Mouse (Mus musculus) forebrain, embryonic 10.5 days (tissue): ENCODE results near the gene Fbrs. TPM values are rescaled to one million over a fixed set of nuclear protein-coding genes. Genes with fewer than 3 reads are reported as not detected.
"Not testable (repeated sequence)": the region's sequence is repeated elsewhere in the genome, so short reads cannot be mapped to it uniquely, and the experiment has no call there.

Experiments used
- DNase-seq: peaks from one replicate; pipeline ENCODE4 v3.0.0-alpha.2; 2017; ENCODE audit warnings: low spot score; ENCODE audit errors: extremely low spot score
- H3K27ac ChIP-seq: fragments of 300-500 bp; sonication (generic); 2 replicates; pipeline ENCODE4 v1.5.1; 2016; ENCODE audit warnings: mild to moderate bottlenecking
- H3K27me3 ChIP-seq: fragments of 300-500 bp; sonication (generic); 2 replicates; pipeline ENCODE4 v1.6.1; 2016; ENCODE audit warnings: mild to moderate bottlenecking; ENCODE audit not compliant: poor library complexity, severe bottlenecking
- H3K36me3 ChIP-seq: fragments of 300-500 bp; sonication (generic); replicated peaks from 2 replicates; pipeline ENCODE4 v1.6.1; 2016; ENCODE audit warnings: mild to moderate bottlenecking, moderate library complexity
- H3K4me1 ChIP-seq: fragments of 300-500 bp; sonication (generic); 2 replicates; pipeline ENCODE4 v1.6.1; 2016
- H3K4me3 ChIP-seq: fragments of 300-500 bp; sonication (generic); 2 replicates; pipeline ENCODE4 v1.5.1; 2016; ENCODE audit warnings: mild to moderate bottlenecking, moderate library complexity
- H3K9me3 ChIP-seq: fragments of 300-500 bp; sonication (generic); 2 replicates; pipeline ENCODE4 v1.6.1; 2016; ENCODE audit warnings: mild to moderate bottlenecking, moderate library complexity
- WGBS: fragments of 180-500 bp; shearing (Covaris S2); methylation state at CpG from one replicate; pipeline ENCODE4 v1.1.7; 2016; 5-methylcytosine and 5-hydroxymethylcytosine counted together
- polyA plus RNA-seq: library from polyadenylated mRNA; unstranded; fragments of >200 nt; fragmentation: Nextera tagmentation; extraction: Ambion mirVana; gene quantifications from 2 replicates; pipeline ENCODE4 v1.2.1, GENCODE M21; 2016

Fbrs gene
- 7.3 and 7.7 TPM in 2 replicates for polyA plus RNA-seq

DNA sequence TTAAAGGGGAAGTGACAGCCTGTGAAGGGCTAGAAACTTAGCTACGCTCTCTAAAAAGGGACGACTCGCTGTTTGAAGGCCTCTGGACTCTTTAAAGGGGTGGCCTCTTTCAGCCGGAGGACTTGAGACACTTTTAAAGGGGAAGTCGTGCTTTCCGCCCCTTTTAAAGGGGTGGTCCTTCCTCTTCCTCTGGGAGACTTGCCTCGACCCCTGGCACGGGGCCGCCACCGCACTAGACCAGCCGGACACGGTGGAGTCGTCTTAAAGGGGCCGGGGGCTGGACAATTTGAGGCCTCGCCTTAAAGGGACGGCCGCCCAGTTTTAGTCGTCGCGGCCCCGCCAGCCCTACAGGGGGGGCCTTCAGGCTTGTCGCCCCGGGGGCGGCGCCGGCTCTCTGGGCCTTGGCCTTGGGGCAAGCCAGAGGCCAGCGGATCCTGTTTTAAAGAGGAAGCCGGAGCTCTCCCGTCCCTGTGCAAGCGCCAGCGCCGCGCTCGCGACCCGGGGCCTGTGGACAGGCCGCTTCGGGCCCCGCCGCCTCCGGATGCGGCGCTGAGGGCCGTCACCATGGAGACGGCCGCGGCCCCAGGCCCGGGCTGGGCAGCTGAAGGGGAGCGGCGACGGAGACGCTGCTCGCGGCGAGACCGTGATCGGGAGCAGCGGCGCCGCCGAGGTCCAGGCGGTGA is at the start of gene Fbrs:
TSS of gene Fbrs (plus strand) at position 565 of the 683 bp plus-strand sequence.
- peak; percentile 89 for DNase-seq

GRCm38 (mm10) chr7:127435206-127435605 is 43.8 kb upstream of the Fbrs start:
- WGBS = 89% methylated on average over 4 of the region's 4 CpGs
- no peaks in the 10 kb centered on the region for H3K4me1 ChIP-seq
- H3K27me3 ChIP-seq = no peaks in the 10 kb centered on the region
- H3K9me3 ChIP-seq = peaks cover 16% of the 10 kb centered on the region
- H3K4me3 ChIP-seq = no peak overlapping the region
- no peak for DNase-seq
- no peaks in the 10 kb centered on the region for H3K36me3 ChIP-seq
- no peak overlapping the region for H3K27ac ChIP-seq

More for the DNA sequence above, at the start of gene Fbrs:
- H3K9me3 ChIP-seq = no peaks in the 10 kb centered on the region
- H3K27me3 ChIP-seq = no peaks in the 10 kb centered on the region
- WGBS = under 1% methylated on average over 62 of the region's 62 CpGs
- H3K4me3 ChIP-seq = peak within 1 kb of the TSS; percentile 100
- H3K27ac ChIP-seq = peak within 1 kb of the TSS; percentile 94
- H3K4me1 ChIP-seq = peaks cover 35% of the 10 kb centered on the region
- peaks cover 74% of the 10 kb centered on the region for H3K36me3 ChIP-seq

GRCm38 (mm10) chr7:127437724-127438123 is 41.3 kb upstream of the Fbrs start:
- Histone ChIP-seq H3K36me3 (peaks cover 20% of the 10 kb centered on the region), H3K4me1 (no peaks in the 10 kb centered on the region), H3K9me3 (peaks cover 16% of the 10 kb centered on the region), H3K27ac (no peak overlapping the region), H3K4me3 (no peak overlapping the region), H3K27me3 (no peaks in the 10 kb centered on the region)
- DNase-seq = no peak
- WGBS = 89% methylated on average over 3 of the region's 3 CpGs

DNA sequence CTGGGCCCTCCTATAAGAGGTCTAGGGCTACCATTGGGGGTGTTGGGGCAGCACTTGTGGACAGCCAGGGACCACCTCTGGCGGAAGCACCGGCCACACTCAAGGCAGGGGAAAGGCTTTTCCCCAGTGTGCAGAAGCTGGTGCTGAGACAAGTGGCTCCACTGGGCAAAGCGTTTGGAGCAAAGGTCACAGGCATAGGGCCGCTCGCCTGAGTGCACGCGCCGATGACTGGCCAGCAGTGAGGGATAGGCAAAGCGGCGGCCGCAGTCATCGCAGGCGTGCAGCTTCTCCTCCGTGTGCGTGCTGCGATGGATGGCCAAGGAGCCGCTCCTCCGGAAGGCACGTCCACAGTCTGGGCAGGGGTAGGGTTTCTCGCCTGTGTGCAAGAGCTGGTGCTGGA is 35.0 kb upstream of the Fbrs start:
- H3K4me1 ChIP-seq = peaks cover 9% of the 10 kb centered on the region
- H3K4me3 ChIP-seq = no peak overlapping the region
- peaks cover 69% of the 10 kb centered on the region for H3K36me3 ChIP-seq
- 89% methylated on average over 20 of the region's 20 CpGs for WGBS
- H3K27ac ChIP-seq = no peak overlapping the region
- H3K27me3 ChIP-seq = no peaks in the 10 kb centered on the region
- no peak for DNase-seq
- H3K9me3 ChIP-seq = peaks cover under 1% of the 10 kb centered on the region; the same call in 1 of the 2 replicates

GRCm38 (mm10) chr7:127448521-127449300 is 30.3 kb upstream of the Fbrs start, which contains the start of gene Zfp689:
Gene Zfp689, minus strand, starts transcription at chr7:127449158.
- peak within 1 kb of the TSS; percentile 98 for H3K27ac ChIP-seq
- no peaks in the 10 kb centered on the region for H3K9me3 ChIP-seq
- no peaks in the 10 kb centered on the region for H3K27me3 ChIP-seq
- peaks cover 44% of the 10 kb centered on the region for H3K4me1 ChIP-seq
- peaks cover 76% of the 10 kb centered on the region for H3K36me3 ChIP-seq
- DNase-seq = peak; percentile 93
- under 1% methylated on average over 54 of the region's 54 CpGs for WGBS
- H3K4me3 ChIP-seq = peak within 1 kb of the TSS; percentile 84

DNA sequence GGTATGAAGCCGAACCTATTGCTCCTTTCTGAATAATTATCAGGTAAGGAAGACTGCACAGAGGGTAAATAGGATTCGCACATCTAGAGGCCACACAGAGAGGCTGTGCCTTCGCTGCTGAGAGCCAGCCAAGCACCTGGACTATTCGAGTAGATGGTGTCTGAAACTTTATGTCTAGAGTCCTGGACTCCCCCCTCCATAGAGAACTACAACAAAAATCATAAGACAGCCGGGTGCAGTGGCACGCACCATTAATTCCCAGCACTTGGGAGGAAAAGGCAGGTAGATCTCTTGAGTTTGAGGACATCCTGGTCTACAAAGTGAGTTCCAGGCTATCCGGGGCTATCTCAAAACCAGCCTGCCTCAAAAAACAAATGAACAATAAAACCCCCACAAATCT is 29.0 kb upstream of the Fbrs start:
- H3K36me3 ChIP-seq = peaks cover 74% of the 10 kb centered on the region
- H3K4me3 ChIP-seq = peak overlapping the region; percentile 84
- H3K27me3 ChIP-seq = no peaks in the 10 kb centered on the region
- H3K4me1 ChIP-seq = peaks cover 44% of the 10 kb centered on the region
- no peaks in the 10 kb centered on the region; the same call in 1 of the 2 replicates for H3K9me3 ChIP-seq
- peak overlapping the region; percentile 98 for H3K27ac ChIP-seq
- 88% methylated on average over 7 of the region's 7 CpGs for WGBS
- no peak for DNase-seq

- no peaks in the 10 kb centered on the region for H3K27me3 ChIP-seq
- DNase-seq = no peak
- 94% methylated on average over 2 of the region's 2 CpGs for WGBS
- no peak overlapping the region for H3K27ac ChIP-seq
- no peak overlapping the region for H3K4me3 ChIP-seq
- peaks cover 37% of the 10 kb centered on the region for H3K4me1 ChIP-seq
- peaks cover 76% of the 10 kb centered on the region for H3K36me3 ChIP-seq
- H3K9me3 ChIP-seq = peaks cover 17% of the 10 kb centered on the region
Measured at GRCm38 (mm10) chr7:127453056-127453455, 25.9 kb upstream of the Fbrs start.

GRCm38 (mm10) chr7:127454905-127455304 is 24.1 kb upstream of the Fbrs start:
- WGBS = 94% methylated on average over 7 of the region's 7 CpGs
- Histone ChIP-seq H3K9me3 (peaks cover 17% of the 10 kb centered on the region), H3K36me3 (peaks cover 91% of the 10 kb centered on the region), H3K27ac (no peak overlapping the region), H3K4me1 (peaks cover 29% of the 10 kb centered on the region), H3K27me3 (no peaks in the 10 kb centered on the region), H3K4me3 (no peak overlapping the region)
- no peak for DNase-seq

DNA sequence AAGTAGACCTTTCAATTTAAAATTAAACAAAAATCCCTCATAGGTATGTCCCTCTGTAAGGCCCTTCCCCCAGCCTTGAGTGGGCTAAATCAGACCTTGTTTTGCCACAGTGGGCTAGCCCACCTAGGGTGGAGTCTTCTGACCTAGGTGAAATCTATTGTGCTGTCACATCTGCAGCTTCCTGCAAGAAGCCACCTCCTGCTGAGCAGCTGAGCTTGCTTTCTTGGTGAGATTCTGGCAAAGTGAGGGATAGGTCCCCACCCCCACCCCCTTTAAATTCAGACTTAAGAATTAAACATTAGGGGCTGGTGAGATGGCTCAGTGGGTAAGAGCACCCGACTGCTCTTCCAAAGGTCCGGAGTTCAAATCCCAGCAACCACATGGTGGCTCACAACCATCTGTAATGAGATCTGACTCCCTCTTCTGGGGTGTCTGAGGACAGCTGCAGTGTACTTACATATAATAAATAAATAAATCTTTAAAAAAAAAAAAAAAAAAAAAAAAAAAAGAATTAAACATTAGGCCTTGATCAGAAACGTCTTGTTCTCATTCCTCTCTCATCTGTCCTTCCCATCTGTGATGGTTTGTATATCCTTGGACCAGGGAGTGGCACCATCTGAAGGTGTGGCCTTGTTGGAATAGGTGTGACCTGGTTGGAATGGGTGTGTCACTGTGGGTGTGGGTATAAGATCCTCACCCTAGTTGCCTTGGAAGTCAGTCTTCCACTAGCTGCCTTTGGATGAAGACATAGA is 20.5 kb upstream of the Fbrs start:
- Histone ChIP-seq H3K36me3 (peaks cover 92% of the 10 kb centered on the region), H3K9me3 (peaks cover 17% of the 10 kb centered on the region)
- WGBS = 86% methylated on average over 3 of the region's 3 CpGs
- H3K27ac ChIP-seq, DNase-seq, H3K27me3 ChIP-seq, H3K4me1 ChIP-seq, H3K4me3 ChIP-seq: not testable (repeated sequence)

GRCm38 (mm10) chr7:127459311-127459710 is 19.7 kb upstream of the Fbrs start, which contains the start of gene Prr14:
Gene Prr14, plus strand, starts transcription at chr7:127459611.
- H3K9me3 ChIP-seq = peaks cover 17% of the 10 kb centered on the region
- DNase-seq = not testable (repeated sequence)
- WGBS = 95% methylated on average over 8 of the region's 8 CpGs

GRCm38 (mm10) chr7:127465191-127465590 is 13.8 kb upstream of the Fbrs start:
- peaks cover 7% of the 10 kb centered on the region; the same call in 1 of the 2 replicates for H3K9me3 ChIP-seq
- DNase-seq = no peak
- no peak overlapping the region for H3K27ac ChIP-seq
- H3K4me1 ChIP-seq = peaks cover 9% of the 10 kb centered on the region
- no peaks in the 10 kb centered on the region for H3K27me3 ChIP-seq
- H3K36me3 ChIP-seq = peaks cover 93% of the 10 kb centered on the region
- 88% methylated on average over 3 of the region's 3 CpGs for WGBS
- H3K4me3 ChIP-seq = no peak overlapping the region

More at GRCm38 (mm10) chr7:127459311-127459710, 19.7 kb upstream of the Fbrs start, which contains the start of gene Prr14:
- not testable (repeated sequence) for H3K4me1 ChIP-seq, H3K4me3 ChIP-seq, H3K27ac ChIP-seq, H3K27me3 ChIP-seq
- peaks cover 94% of the 10 kb centered on the region for H3K36me3 ChIP-seq

GRCm38 (mm10) chr7:127465670-127466069 is 13.3 kb upstream of the Fbrs start:
- not testable (repeated sequence) for DNase-seq, H3K27ac ChIP-seq, H3K4me3 ChIP-seq, H3K9me3 ChIP-seq, H3K27me3 ChIP-seq
- peaks cover 88% of the 10 kb centered on the region for H3K36me3 ChIP-seq
- H3K4me1 ChIP-seq = peaks cover 10% of the 10 kb centered on the region
- 99% methylated on average over 2 of the region's 2 CpGs for WGBS
